Mouse (Mus musculus): ENCODE measurements around the gene Atp8a2. TPM values are rescaled to one million over a fixed set of nuclear protein-coding genes. Genes with fewer than 3 reads are reported as not detected.
"Not testable (repeated sequence)": the region's sequence is repeated elsewhere in the genome, so short reads cannot be mapped to it uniquely, and the experiment has no call there.

Gene Atp8a2
- polyA plus RNA-seq, 1 experiment = 0.16 TPM

GRCm38 (mm10) chr14:59736861-59737700 lies 459.9 kb downstream of the Atp8a2 start:
- Histone ChIP-seq H3K4me3 (ENCODE audit: insufficient read depth, low read length) (no peak overlapping the region), H3K27ac (ENCODE audit: insufficient read depth, low read depth, low read length) (no peak overlapping the region), H3K4me1 (ENCODE audit: control insufficient read depth, insufficient read depth, low read length) (no peaks in the 10 kb centered on the region)
- TF ChIP-seq CTCF (IDR thresholded peaks at IDR 0.05; ENCODE audit: low read depth, low read length) (no peak), POLR2A (IDR thresholded peaks at IDR 0.05; ENCODE audit: borderline replicate concordance, low read depth, low read length) (no peak)

DNA sequence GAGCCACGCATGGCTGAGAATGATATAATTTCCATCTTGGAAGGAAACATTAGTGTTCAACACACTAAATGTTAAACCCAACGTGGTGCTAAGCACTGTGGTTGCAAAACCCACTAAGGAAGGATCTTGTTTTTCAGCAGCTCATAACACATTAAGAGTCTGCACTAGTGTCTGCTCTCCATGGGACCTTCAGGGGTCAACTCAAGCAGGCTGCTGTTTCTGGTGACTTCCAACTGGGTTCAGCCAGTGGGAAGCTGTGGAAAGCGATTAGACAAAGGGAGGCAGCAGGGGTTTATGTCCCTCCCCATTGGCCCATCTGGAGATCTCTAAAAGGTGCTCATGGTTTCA lies 467.0 kb downstream of the Atp8a2 start:
- Histone ChIP-seq H3K4me1 (ENCODE audit: control insufficient read depth, insufficient read depth, low read length) (no peaks in the 10 kb centered on the region), H3K4me3 (ENCODE audit: insufficient read depth, low read length) (no peak overlapping the region), H3K27ac (ENCODE audit: insufficient read depth, low read depth, low read length) (no peak overlapping the region)
- no peak for TF ChIP-seq POLR2A (IDR thresholded peaks at IDR 0.05; ENCODE audit: borderline replicate concordance, low read depth, low read length)
- TF ChIP-seq CTCF (IDR thresholded peaks at IDR 0.05; ENCODE audit: low read depth, low read length) = no peak

GRCm38 (mm10) chr14:59729298-59730042 lies 467.5 kb downstream of the Atp8a2 start:
- no peak overlapping the region for H3K27ac ChIP-seq (ENCODE audit: insufficient read depth, low read depth, low read length)
- H3K4me3 ChIP-seq (ENCODE audit: insufficient read depth, low read length) = no peak overlapping the region
- TF ChIP-seq POLR2A (IDR thresholded peaks at IDR 0.05; ENCODE audit: borderline replicate concordance, low read depth, low read length) = no peak
- TF ChIP-seq CTCF (IDR thresholded peaks at IDR 0.05; ENCODE audit: low read depth, low read length) = no peak
- H3K4me1 ChIP-seq (ENCODE audit: control insufficient read depth, insufficient read depth, low read length) = no peaks in the 10 kb centered on the region

DNA sequence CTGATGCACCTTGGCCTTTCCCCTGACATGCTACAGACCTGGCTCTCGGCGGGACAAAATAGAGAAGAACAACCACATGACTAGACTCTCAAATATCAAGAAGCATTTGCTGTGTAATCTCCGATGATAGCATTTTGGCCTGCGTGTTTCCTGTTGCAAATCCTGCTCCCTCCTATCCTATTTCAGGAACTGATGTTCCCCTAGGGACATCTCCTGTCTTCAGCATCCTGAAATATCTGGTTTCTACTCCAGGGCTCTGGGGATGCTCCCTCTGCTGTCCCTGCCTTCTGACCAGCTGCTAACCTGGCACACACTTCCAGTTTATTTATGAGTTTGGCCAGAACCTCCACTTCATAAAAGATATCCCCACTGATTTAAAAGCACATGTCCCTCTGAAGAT lies 470.0 kb downstream of the Atp8a2 start:
- no peak overlapping the region for H3K27ac ChIP-seq (ENCODE audit: insufficient read depth, low read depth, low read length)
- TF ChIP-seq POLR2A (IDR thresholded peaks at IDR 0.05; ENCODE audit: borderline replicate concordance, low read depth, low read length) (no peak), CTCF (IDR thresholded peaks at IDR 0.05; ENCODE audit: low read depth, low read length) (no peak)
- no peaks in the 10 kb centered on the region for H3K4me1 ChIP-seq (ENCODE audit: control insufficient read depth, insufficient read depth, low read length)
- H3K4me3 ChIP-seq (ENCODE audit: insufficient read depth, low read length) = no peak overlapping the region

- no peak overlapping the region for H3K27ac ChIP-seq (ENCODE audit: insufficient read depth, low read depth, low read length)
- H3K4me1 ChIP-seq (ENCODE audit: control insufficient read depth, insufficient read depth, low read length) = no peaks in the 10 kb centered on the region
- H3K4me3 ChIP-seq (ENCODE audit: insufficient read depth, low read length) = no peak overlapping the region
- TF ChIP-seq CTCF (IDR thresholded peaks at IDR 0.05; ENCODE audit: low read depth, low read length) = no peak
- TF ChIP-seq POLR2A (IDR thresholded peaks at IDR 0.05; ENCODE audit: borderline replicate concordance, low read depth, low read length) = no peak
Observed at GRCm38 (mm10) chr14:59723163-59723562, 473.8 kb downstream of the Atp8a2 start.

- no peak overlapping the region for H3K4me3 ChIP-seq (ENCODE audit: insufficient read depth, low read length)
- H3K4me1 ChIP-seq (ENCODE audit: control insufficient read depth, insufficient read depth, low read length) = no peaks in the 10 kb centered on the region
- H3K27ac ChIP-seq (ENCODE audit: insufficient read depth, low read depth, low read length) = no peak overlapping the region
- no peak for TF ChIP-seq POLR2A (IDR thresholded peaks at IDR 0.05; ENCODE audit: borderline replicate concordance, low read depth, low read length)
- no peak for TF ChIP-seq CTCF (IDR thresholded peaks at IDR 0.05; ENCODE audit: low read depth, low read length)
Observed at GRCm38 (mm10) chr14:59721957-59722356, 475.0 kb downstream of the Atp8a2 start.

- no peak for TF ChIP-seq CTCF (IDR thresholded peaks at IDR 0.05; ENCODE audit: low read depth, low read length)
- no peak for TF ChIP-seq POLR2A (IDR thresholded peaks at IDR 0.05; ENCODE audit: borderline replicate concordance, low read depth, low read length)
- no peaks in the 10 kb centered on the region for H3K4me1 ChIP-seq (ENCODE audit: control insufficient read depth, insufficient read depth, low read length)
- no peak overlapping the region for H3K4me3 ChIP-seq (ENCODE audit: insufficient read depth, low read length)
- H3K27ac ChIP-seq (ENCODE audit: insufficient read depth, low read depth, low read length) = no peak overlapping the region
Observed at GRCm38 (mm10) chr14:59721356-59721755, 475.6 kb downstream of the Atp8a2 start.

- no peaks in the 10 kb centered on the region for H3K4me1 ChIP-seq (ENCODE audit: control insufficient read depth, insufficient read depth, low read length)
- no peak overlapping the region for H3K27ac ChIP-seq (ENCODE audit: insufficient read depth, low read depth, low read length)
- H3K4me3 ChIP-seq (ENCODE audit: insufficient read depth, low read length) = no peak overlapping the region
- no peak for TF ChIP-seq POLR2A (IDR thresholded peaks at IDR 0.05; ENCODE audit: borderline replicate concordance, low read depth, low read length)
Observed at GRCm38 (mm10) chr14:59720386-59720785, 476.6 kb downstream of the Atp8a2 start.

DNA sequence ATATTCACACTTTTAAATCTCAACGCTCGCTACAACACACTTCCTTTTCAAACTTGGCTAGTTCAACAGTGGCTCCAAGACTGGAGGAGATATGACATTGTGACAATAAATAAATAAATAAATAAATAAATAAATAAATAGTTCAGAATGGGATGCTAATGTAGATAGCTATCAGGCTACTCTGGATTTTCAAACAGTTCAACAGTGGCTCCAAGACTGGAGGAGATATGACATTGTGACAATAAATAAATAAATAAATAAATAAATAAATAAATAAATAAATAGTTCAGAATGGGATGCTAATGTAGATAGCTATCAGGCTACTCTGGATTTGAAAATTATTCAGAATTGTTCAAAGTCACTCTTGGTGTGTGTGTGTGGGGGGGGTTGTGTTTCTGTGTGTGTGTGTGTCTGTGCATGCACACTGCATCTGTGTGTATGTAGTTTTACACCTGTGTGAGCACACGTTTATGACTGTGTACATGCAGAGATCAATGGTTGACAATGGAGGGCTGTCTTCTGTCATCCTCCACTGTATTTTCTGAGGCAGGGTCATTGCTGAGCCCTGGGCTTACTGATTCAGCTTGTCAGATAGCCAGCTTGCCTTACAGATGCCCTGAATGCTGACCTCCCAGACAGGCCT lies 480.4 kb downstream of the Atp8a2 start:
- H3K4me3 ChIP-seq (ENCODE audit: insufficient read depth, low read length); H3K27ac ChIP-seq (ENCODE audit: insufficient read depth, low read depth, low read length); H3K4me1 ChIP-seq (ENCODE audit: control insufficient read depth, insufficient read depth, low read length): not testable (repeated sequence)
